Mouse (Mus musculus) embryonic facial prominence, embryonic 14.5 days (tissue): ENCODE results near the gene Fgf3. TPM values are rescaled to one million over a fixed set of nuclear protein-coding genes. Genes with fewer than 3 reads are reported as not detected.

ENCODE experiments used
- ATAC-seq: fragments of 200-750 bp; cut with Nextera tagmentation; 2 replicates; pipeline ENCODE4 v1.8.0; 2017; ENCODE audit warnings: low read depth, moderate number of reproducible peaks, moderate TSS enrichment
- DNase-seq: peaks from one replicate; pipeline ENCODE4 v3.0.0-alpha.2; 2015; ENCODE audit warnings: low spot score
- H3K27ac ChIP-seq: fragments of 300-500 bp; sonication (generic); replicated peaks from 2 replicates; pipeline ENCODE4 v1.5.1; 2014; ENCODE audit warnings: low read depth, mild to moderate bottlenecking, low read length, moderate library complexity
- H3K27me3 ChIP-seq: fragments of 300-500 bp; sonication (generic); replicated peaks from 2 replicates; pipeline ENCODE4 v1.6.1; 2014; ENCODE audit warnings: low read length; ENCODE audit not compliant: control insufficient read depth, insufficient read depth
- H3K36me3 ChIP-seq: fragments of 300-500 bp; sonication (generic); 2 replicates; pipeline ENCODE4 v1.6.1; 2014; ENCODE audit warnings: low read length, mixed read lengths; ENCODE audit not compliant: control insufficient read depth, insufficient read depth
- H3K4me1 ChIP-seq: fragments of 300-500 bp; sonication (generic); 2 replicates; pipeline ENCODE4 v1.6.1; 2014; ENCODE audit warnings: antibody characterized with exemption, low read length; ENCODE audit not compliant: control insufficient read depth, insufficient read depth
- H3K4me2 ChIP-seq: fragments of 300-500 bp; sonication (generic); 2 replicates; pipeline ENCODE4 v1.6.1; 2014; ENCODE audit warnings: low read depth, mild to moderate bottlenecking, low read length, moderate library complexity, mixed read lengths
- H3K4me3 ChIP-seq: fragments of 300-500 bp; sonication (generic); 2 replicates; pipeline ENCODE4 v1.5.1; 2014; ENCODE audit warnings: low read depth, mild to moderate bottlenecking, low read length
- H3K9ac ChIP-seq: fragments of 300-500 bp; sonication (generic); 2 replicates; pipeline ENCODE4 v1.6.1; 2014; ENCODE audit warnings: low read depth, mild to moderate bottlenecking, low read length, moderate library complexity, mixed read lengths
- H3K9me3 ChIP-seq: fragments of 300-500 bp; sonication (generic); 2 replicates; pipeline ENCODE4 v1.6.1; 2016; ENCODE audit warnings: low read length; ENCODE audit not compliant: control insufficient read depth
- WGBS: fragments of 180-500 bp; shearing (Covaris S2); extraction: QIAGEN DNeasy Blood & Tissue Kit; methylation state at CpG from one replicate; pipeline ENCODE4 v1.1.7; 2014; 5-methylcytosine and 5-hydroxymethylcytosine counted together
- polyA plus RNA-seq: library from polyadenylated mRNA; unstranded; fragments of >200 nt; fragmentation: Nextera tagmentation; extraction: Ambion mirVana; gene quantifications from 2 replicates; pipeline ENCODE4 v1.2.1, GENCODE M21; 2014

Gene Fgf3
- polyA plus RNA-seq, 1 experiment from 2014 or later, result 0.97 TPM

GRCm38 (mm10) chr7:144807036-144807435 is 30.8 kb upstream of the Fgf3 start:
- H3K4me2 ChIP-seq, result no peak overlapping the region
- WGBS, result 73% methylated on average over 4 of the region's 6 CpGs
- DNase-seq, result no peak
- H3K4me1 ChIP-seq, result no peaks in the 10 kb centered on the region
- ATAC-seq, result no peak
- no peaks in the 10 kb centered on the region for H3K27me3 ChIP-seq
- H3K9me3 ChIP-seq, result no peaks in the 10 kb centered on the region
- no peak overlapping the region for H3K4me3 ChIP-seq
- no peak overlapping the region for H3K9ac ChIP-seq
- H3K27ac ChIP-seq, result no peak overlapping the region
- no peaks in the 10 kb centered on the region for H3K36me3 ChIP-seq

- 71% methylated on average over 4 of the region's 4 CpGs for WGBS
- Histone ChIP-seq H3K27ac (no peak overlapping the region), H3K9ac (no peak overlapping the region), H3K4me3 (no peak overlapping the region), H3K4me2 (no peak overlapping the region), H3K27me3 (no peaks in the 10 kb centered on the region), H3K36me3 (no peaks in the 10 kb centered on the region), H3K9me3 (no peaks in the 10 kb centered on the region), H3K4me1 (no peaks in the 10 kb centered on the region)
- no peak for DNase-seq
- no peak for ATAC-seq
Observed at GRCm38 (mm10) chr7:144807976-144808577, 29.8 kb upstream of the Fgf3 start.

GRCm38 (mm10) chr7:144811521-144811920 is 26.4 kb upstream of the Fgf3 start:
- no peak overlapping the region for H3K4me3 ChIP-seq

GRCm38 (mm10) chr7:144821901-144822300 is 16.0 kb upstream of the Fgf3 start:
- Histone ChIP-seq H3K9ac (no peak overlapping the region), H3K27me3 (no peaks in the 10 kb centered on the region), H3K4me2 (no peak overlapping the region), H3K36me3 (no peaks in the 10 kb centered on the region), H3K4me3 (no peak overlapping the region), H3K27ac (no peak overlapping the region), H3K4me1 (no peaks in the 10 kb centered on the region), H3K9me3 (peaks cover 9% of the 10 kb centered on the region)
- ATAC-seq, result no peak
- 47% methylated on average over 7 of the region's 7 CpGs for WGBS
- no peak for DNase-seq

More at GRCm38 (mm10) chr7:144811521-144811920, 26.4 kb upstream of the Fgf3 start:
- Histone ChIP-seq H3K9me3 (no peaks in the 10 kb centered on the region), H3K4me1 (no peaks in the 10 kb centered on the region), H3K36me3 (no peaks in the 10 kb centered on the region), H3K4me2 (no peak overlapping the region), H3K9ac (no peak overlapping the region), H3K27me3 (no peaks in the 10 kb centered on the region), H3K27ac (no peak overlapping the region)
- WGBS, result 38% methylated on average over 4 of the region's 4 CpGs
- ATAC-seq (peak; percentile 93), DNase-seq (peak; percentile 83)

GRCm38 (mm10) chr7:144823988-144824387 is 13.9 kb upstream of the Fgf3 start:
- Histone ChIP-seq H3K4me3 (no peak overlapping the region), H3K4me2 (no peak overlapping the region), H3K36me3 (no peaks in the 10 kb centered on the region), H3K9me3 (no peaks in the 10 kb centered on the region), H3K27me3 (no peaks in the 10 kb centered on the region), H3K27ac (no peak overlapping the region), H3K9ac (no peak overlapping the region), H3K4me1 (no peaks in the 10 kb centered on the region)
- ATAC-seq (no peak), DNase-seq (no peak)
- WGBS, result 87% methylated on average over 2 of the region's 2 CpGs

GRCm38 (mm10) chr7:144828369-144828768 is 9.5 kb upstream of the Fgf3 start:
- Histone ChIP-seq H3K9me3 (no peaks in the 10 kb centered on the region), H3K27ac (no peak overlapping the region), H3K4me1 (no peaks in the 10 kb centered on the region), H3K9ac (no peak overlapping the region), H3K4me2 (no peak overlapping the region), H3K27me3 (no peaks in the 10 kb centered on the region), H3K36me3 (no peaks in the 10 kb centered on the region), H3K4me3 (no peak overlapping the region)
- WGBS, result 59% methylated on average over 11 of the region's 11 CpGs
- ATAC-seq (no peak), DNase-seq (no peak)

- ATAC-seq (peak; percentile 61), DNase-seq (peak; percentile 29)
- WGBS, result under 1% methylated on average over 57 of the region's 94 CpGs
- Histone ChIP-seq H3K4me3 (peak overlapping the region; percentile 44), H3K9ac (peak overlapping the region; percentile 47), H3K27ac (no peak overlapping the region), H3K27me3 (peaks cover 77% of the 10 kb centered on the region), H3K4me2 (peak overlapping the region; percentile 67), H3K36me3 (no peaks in the 10 kb centered on the region), H3K4me1 (no peaks in the 10 kb centered on the region; the same call in 1 of the 2 replicates), H3K9me3 (no peaks in the 10 kb centered on the region)
Observed at GRCm38 (mm10) chr7:144838522-144839503, 930 bp downstream of the Fgf3 start.

GRCm38 (mm10) chr7:144846158-144846557 is 8.3 kb downstream of the Fgf3 start:
- Histone ChIP-seq H3K4me3 (no peak overlapping the region), H3K4me2 (no peak overlapping the region), H3K27me3 (peaks cover 22% of the 10 kb centered on the region), H3K4me1 (no peaks in the 10 kb centered on the region), H3K36me3 (no peaks in the 10 kb centered on the region), H3K9me3 (no peaks in the 10 kb centered on the region), H3K9ac (no peak overlapping the region), H3K27ac (no peak overlapping the region)
- WGBS, result 21% methylated on average over 4 of the region's 4 CpGs
- ATAC-seq, result no peak
- peak; percentile 14 for DNase-seq
